Mouse (Mus musculus) megakaryocyte, embryonic 14.5 days (primary cell): ENCODE results near the gene Adam22.

Experiments used
- FLI1 ChIP-seq: IDR thresholded peaks from 2 replicates; pipeline ENCODE4 v1.6.1; 2012; ENCODE audit warnings: low read length, inconsistent platforms, mixed read lengths
- GATA1 ChIP-seq: IDR thresholded peaks from 3 replicates; pipeline ENCODE4 v1.6.1; 2012; ENCODE audit warnings: mixed read lengths, low read length, inconsistent platforms, borderline replicate concordance

DNA sequence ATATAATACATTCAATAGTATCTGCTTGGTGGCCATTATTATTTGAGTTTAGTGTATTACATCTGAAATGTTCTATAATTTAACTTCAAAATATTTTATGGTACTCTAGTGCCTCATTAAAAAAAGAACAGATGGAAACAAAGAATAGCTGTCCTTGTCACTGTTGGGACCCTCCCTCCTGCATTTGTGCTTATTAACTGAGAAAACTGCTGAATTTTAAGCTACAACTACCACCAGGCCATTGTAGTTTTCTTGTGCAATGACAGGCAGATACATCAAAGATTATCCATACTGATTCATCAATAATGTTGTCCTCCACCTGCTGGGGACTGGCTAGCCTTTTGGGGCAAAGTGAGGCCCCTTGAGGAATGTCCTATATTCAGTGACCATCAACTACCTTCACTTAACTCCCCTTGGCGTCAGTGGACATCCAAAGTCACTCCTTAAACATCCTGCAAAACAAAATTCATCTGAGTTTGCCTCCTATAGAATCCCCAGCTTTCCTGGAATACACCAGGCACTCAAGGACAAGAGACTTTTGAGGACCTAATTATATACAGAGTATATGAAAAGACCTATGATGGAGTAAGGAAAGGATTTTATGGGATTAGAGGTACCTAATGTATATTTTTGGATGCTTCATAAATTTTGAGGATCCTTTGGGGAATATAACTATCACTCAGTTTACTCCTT lies 26.1 kb upstream of the Adam22 start:
- no peak for TF ChIP-seq GATA1
- TF ChIP-seq FLI1, result no peak
